Mouse (Mus musculus) heart, adult 2 months (tissue): ENCODE measurements at regions not wholly inside any gene's neighbourhood (a gene's known extent, or its start where the extent isn't known, plus 50 kb on each side); places are given as distances from the start of the nearest gene placed in this dataset.

Experiments
- DNase-seq, 2 experiments: peaks; one replicate each; pipeline ENCODE4 v3.0.0; 2021
- H3K27ac ChIP-seq: fragments of 200-600 bp; 2 replicates; pipeline ENCODE4 v1.8.1; 2022
- H3K27me3 ChIP-seq: fragments of 200-500 bp; 2 replicates; pipeline ENCODE4 v1.6.1; 2012; ENCODE audit warnings: mild to moderate bottlenecking, low read length, inconsistent platforms, mixed read lengths; ENCODE audit not compliant: control insufficient read depth, insufficient read depth
- H3K36me3 ChIP-seq: fragments of 200-500 bp; 2 replicates; pipeline ENCODE4 v1.6.1; 2012; ENCODE audit warnings: low read length, inconsistent platforms; ENCODE audit not compliant: control insufficient read depth, insufficient read depth
- H3K4me1 ChIP-seq: fragments of 200-500 bp; 2 replicates; pipeline ENCODE4 v1.6.1; 2011; ENCODE audit warnings: low read length; ENCODE audit not compliant: control insufficient read depth, insufficient read depth
- H3K4me3 ChIP-seq: fragments of 200-600 bp; 2 replicates; pipeline ENCODE4 v1.8.1; 2022
- H3K79me2 ChIP-seq: fragments of 200-500 bp; replicated peaks from 2 replicates; pipeline ENCODE4 v1.6.1; 2012; ENCODE audit warnings: mild to moderate bottlenecking, inconsistent platforms, low read length, moderate library complexity, mixed read lengths; ENCODE audit not compliant: control insufficient read depth, insufficient read depth
- H3K9ac ChIP-seq: fragments of 200-500 bp; 2 replicates; pipeline ENCODE4 v1.6.1; 2012; ENCODE audit warnings: low read depth, mild to moderate bottlenecking, control low read depth, inconsistent platforms, low read length, mixed read lengths
- CTCF ChIP-seq: fragments of 200-600 bp; IDR thresholded peaks from 2 replicates; pipeline ENCODE4 v1.8.1; 2022; ENCODE audit warnings: antibody characterized with exemption, mild to moderate bottlenecking, moderate library complexity
- EP300 ChIP-seq: fragments of 200-500 bp; IDR thresholded peaks from 2 replicates; pipeline ENCODE4 v1.6.1; 2011; ENCODE audit warnings: low read depth, low read length, control low read depth; ENCODE audit not compliant: insufficient read depth
- POLR2A ChIP-seq: fragments of 200-500 bp; IDR thresholded peaks from 2 replicates; pipeline ENCODE4 v1.6.1; 2011; ENCODE audit warnings: mild to moderate bottlenecking, low read depth, low read length, control low read depth; ENCODE audit not compliant: insufficient read depth
- WGBS: fragments of 180-500 bp; shearing (Covaris S2); methylation state at CpG from one replicate; pipeline ENCODE4 v1.1.7; 2018; 5-methylcytosine and 5-hydroxymethylcytosine counted together
- intact Hi-C: fragments of 180-260 bp; cut with DNase I; formaldehyde crosslinking; loops from one replicate; pipeline ENCODE4 v1.15.1; 2025

DNA sequence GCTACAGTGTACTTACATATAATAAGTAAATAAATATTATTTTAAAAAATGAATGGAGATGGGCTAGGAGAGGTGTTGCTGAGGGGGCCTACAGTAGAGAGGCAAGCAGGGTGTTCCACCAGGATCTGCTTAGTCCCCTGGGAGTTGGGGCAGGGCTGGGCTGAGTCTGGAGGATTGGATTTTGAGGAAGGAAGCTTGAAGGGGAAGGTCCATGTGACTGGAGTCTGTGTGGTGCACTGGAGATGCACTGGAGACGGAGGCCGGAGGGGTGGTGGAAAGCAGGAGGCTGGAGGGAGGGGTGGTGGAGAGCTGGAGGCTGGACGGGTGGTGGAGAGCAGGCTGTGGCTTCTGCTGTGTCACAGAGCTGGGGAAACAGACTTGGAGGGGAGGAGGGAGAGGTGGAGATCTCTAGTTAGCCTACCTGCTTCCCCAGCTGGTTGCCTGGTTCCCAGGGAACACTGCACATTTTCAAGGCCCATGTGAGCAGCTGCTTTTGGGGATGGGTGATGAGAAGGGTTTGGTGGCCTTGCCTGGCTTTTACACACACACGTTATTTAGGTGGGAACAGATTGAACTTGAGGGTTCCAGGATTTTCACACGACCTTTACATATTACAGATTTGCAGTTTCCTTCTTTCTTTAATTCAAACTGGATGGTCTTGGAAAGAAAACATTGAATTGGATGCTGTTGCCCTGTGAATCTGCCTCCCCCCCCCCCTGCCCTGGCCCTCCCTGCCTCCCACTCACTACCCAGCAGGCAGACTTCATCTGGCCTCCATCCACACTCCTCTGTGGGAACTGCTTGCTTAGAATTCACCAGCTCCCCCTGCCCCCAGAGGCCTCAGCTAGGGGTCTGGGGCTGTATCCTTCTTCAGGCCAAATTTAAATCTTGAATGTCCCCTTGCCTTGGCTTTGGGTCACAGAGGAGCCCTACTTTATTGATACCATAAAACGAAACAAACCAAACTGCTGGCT, 51.7 kb upstream of the Slc35c1 start:
- Histone ChIP-seq H3K27ac (no peak overlapping the region), H3K36me3 (no peaks in the 10 kb centered on the region), H3K27me3 (no peaks in the 10 kb centered on the region), H3K4me3 (no peak overlapping the region), H3K79me2 (no peaks in the 10 kb centered on the region), H3K9ac (no peak overlapping the region), H3K4me1 (peaks cover 1% of the 10 kb centered on the region; the same call in 1 of the 2 replicates)
- 54% methylated on average over 6 of the region's 6 CpGs for WGBS
- TF ChIP-seq CTCF (no peak), EP300 (no peak), POLR2A (no peak)
- DNase-seq = no peak
- intact Hi-C loops = no loop called here
